Mouse (Mus musculus) E14TG2a.4 (cell line): ENCODE results near the gene Med15.

Source experiments
- CTCF ChIP-seq: conservative IDR thresholded peaks from 2 replicates; pipeline ENCODE4 v1.5.1; 2014; ENCODE audit warnings: low read length
- NANOG ChIP-seq: IDR thresholded peaks from 2 replicates; pipeline ENCODE4 v1.6.1; 2014; ENCODE audit warnings: borderline replicate concordance, low read length, mixed read lengths
- POU5F1 ChIP-seq: IDR thresholded peaks from 2 replicates; pipeline ENCODE4 v1.6.1; 2014; ENCODE audit warnings: low read length, borderline replicate concordance

DNA sequence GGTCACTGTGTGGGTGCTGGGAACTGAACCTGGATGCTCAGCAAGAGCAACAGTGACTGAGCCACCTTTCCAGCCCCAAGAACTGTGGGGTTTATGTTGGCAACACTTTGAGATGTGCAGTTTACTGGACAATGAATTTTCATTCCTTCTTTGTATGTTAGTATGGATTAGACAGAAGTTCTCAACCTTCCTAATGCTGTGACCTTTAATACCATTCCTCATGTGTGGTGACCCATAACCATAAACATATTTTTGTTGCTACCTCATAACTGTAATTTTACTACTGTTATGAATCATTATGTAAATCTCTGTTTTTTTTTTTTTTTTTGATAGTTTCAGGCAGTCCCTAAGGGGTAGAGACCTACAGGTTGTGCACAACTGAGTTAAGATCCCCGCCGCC lies 955 bp upstream of the Med15 start:
- TF ChIP-seq CTCF (no peak), NANOG (no peak), POU5F1 (no peak)
